Mouse (Mus musculus) liver, embryonic 16.5 days (tissue): ENCODE results near the gene Ankrd12. TPM values are rescaled to one million over a fixed set of nuclear protein-coding genes. Genes with fewer than 3 reads are reported as not detected.

Experiments
- ATAC-seq: fragments of 200-750 bp; cut with Nextera tagmentation; 2 replicates; pipeline ENCODE4 v1.8.0; 2017; ENCODE audit warnings: low read depth, mild to moderate bottlenecking, moderate number of reproducible peaks, moderate library complexity
- H3K27ac ChIP-seq: fragments of 300-500 bp; sonication (generic); 2 replicates; pipeline ENCODE4 v1.5.1; 2014; ENCODE audit warnings: mild to moderate bottlenecking, low read length
- H3K27me3 ChIP-seq: fragments of 300-500 bp; sonication (generic); 2 replicates; pipeline ENCODE4 v1.6.1; 2014; ENCODE audit warnings: low read depth, low read length, mixed read lengths; ENCODE audit not compliant: control insufficient read depth, insufficient read depth
- H3K36me3 ChIP-seq: fragments of 300-500 bp; sonication (generic); 2 replicates; pipeline ENCODE4 v1.6.1; 2014; ENCODE audit warnings: mild to moderate bottlenecking; ENCODE audit not compliant: control insufficient read depth, insufficient read depth
- H3K4me1 ChIP-seq: fragments of 300-500 bp; sonication (generic); 2 replicates; pipeline ENCODE4 v1.6.1; 2014; ENCODE audit warnings: low read depth, low read length, mixed read lengths; ENCODE audit not compliant: control insufficient read depth
- H3K4me2 ChIP-seq: fragments of 300-500 bp; sonication (generic); 2 replicates; pipeline ENCODE4 v1.6.1; 2014; ENCODE audit warnings: low read depth, low read length, mixed read lengths
- H3K4me3 ChIP-seq: fragments of 300-500 bp; sonication (generic); 2 replicates; pipeline ENCODE4 v1.5.1; 2014; ENCODE audit warnings: low read depth, mild to moderate bottlenecking, low read length
- H3K9ac ChIP-seq: fragments of 300-500 bp; sonication (generic); 2 replicates; pipeline ENCODE4 v1.6.1; 2014; ENCODE audit warnings: low read depth, low read length
- H3K9me3 ChIP-seq: fragments of 300-500 bp; sonication (generic); replicated peaks from 2 replicates; pipeline ENCODE4 v1.6.1; 2016; ENCODE audit warnings: low read length; ENCODE audit not compliant: control insufficient read depth
- WGBS: fragments of 180-500 bp; shearing (Covaris S2); extraction: QIAGEN DNeasy Blood & Tissue Kit; methylation state at CpG from one replicate; pipeline ENCODE4 v1.1.7; 2014; ENCODE audit not compliant: insufficient replicate concordance; 5-methylcytosine and 5-hydroxymethylcytosine counted together
- polyA plus RNA-seq: library from polyadenylated mRNA; unstranded; fragments of >200 nt; fragmentation: Nextera tagmentation; extraction: Ambion mirVana; gene quantifications from 2 replicates; pipeline ENCODE4 v1.2.1, GENCODE M21; 2015

The Ankrd12 gene
- polyA plus RNA-seq, 1 experiment from 2014 or later, result 9.1 TPM

GRCm38 (mm10) chr17:65952083-65952482 is 124.8 kb downstream of the Ankrd12 start:
- Histone ChIP-seq H3K27ac (no peak overlapping the region), H3K9ac (no peak overlapping the region), H3K4me3 (no peak overlapping the region), H3K4me1 (peaks cover 10% of the 10 kb centered on the region), H3K4me2 (no peak overlapping the region), H3K27me3 (no peaks in the 10 kb centered on the region), H3K9me3 (no peaks in the 10 kb centered on the region), H3K36me3 (no peaks in the 10 kb centered on the region)
- 69% methylated on average over 5 of the region's 5 CpGs for WGBS
- no peak for ATAC-seq

- ATAC-seq, result peak; percentile 97
- Histone ChIP-seq H3K9ac (peak within 1 kb of the TSS; percentile 92), H3K27ac (peak within 1 kb of the TSS; percentile 85), H3K9me3 (no peaks in the 10 kb centered on the region), H3K27me3 (no peaks in the 10 kb centered on the region), H3K4me2 (peak within 1 kb of the TSS; percentile 91), H3K4me1 (peaks cover 10% of the 10 kb centered on the region), H3K36me3 (no peaks in the 10 kb centered on the region), H3K4me3 (peak within 1 kb of the TSS; percentile 90)
- WGBS, result under 1% methylated on average over 86 of the region's 87 CpGs
Observed at GRCm38 (mm10) chr17:65950622-65951404, 126.1 kb downstream of the Ankrd12 start, which contains the start of gene Twsg1. Gene Twsg1 (minus strand): TSS chr17:65951226.

- no peak for ATAC-seq
- H3K27ac ChIP-seq, result peak overlapping the region; percentile 85
- H3K4me3 ChIP-seq, result peak overlapping the region; percentile 90
- H3K36me3 ChIP-seq, result no peaks in the 10 kb centered on the region
- H3K4me1 ChIP-seq, result peaks cover 10% of the 10 kb centered on the region
- no peaks in the 10 kb centered on the region for H3K27me3 ChIP-seq
- peak overlapping the region; percentile 91 for H3K4me2 ChIP-seq
- H3K9me3 ChIP-seq, result no peaks in the 10 kb centered on the region
- H3K9ac ChIP-seq, result peak overlapping the region; percentile 92
- 34% methylated on average over 7 of the region's 7 CpGs for WGBS
Observed at GRCm38 (mm10) chr17:65950183-65950582, 126.7 kb downstream of the Ankrd12 start.

GRCm38 (mm10) chr17:65947307-65947706 is 129.6 kb downstream of the Ankrd12 start:
- Histone ChIP-seq H3K4me3 (no peak overlapping the region), H3K27me3 (no peaks in the 10 kb centered on the region), H3K4me1 (peaks cover 10% of the 10 kb centered on the region), H3K4me2 (no peak overlapping the region), H3K9me3 (no peaks in the 10 kb centered on the region), H3K9ac (no peak overlapping the region), H3K36me3 (no peaks in the 10 kb centered on the region), H3K27ac (no peak overlapping the region)
- WGBS, result 86% methylated on average over 8 of the region's 8 CpGs
- ATAC-seq, result no peak

- Histone ChIP-seq H3K36me3 (no peaks in the 10 kb centered on the region), H3K27ac (no peak overlapping the region), H3K27me3 (no peaks in the 10 kb centered on the region), H3K4me3 (no peak overlapping the region), H3K9me3 (no peaks in the 10 kb centered on the region), H3K4me2 (no peak overlapping the region), H3K9ac (no peak overlapping the region), H3K4me1 (peaks cover 11% of the 10 kb centered on the region)
- 44% methylated on average over 2 of the region's 2 CpGs for whole genome bisulfite sequencing
- ATAC-seq, result no peak
Observed at GRCm38 (mm10) chr17:65945420-65945819, 131.5 kb downstream of the Ankrd12 start.

GRCm38 (mm10) chr17:65942394-65942793 is 134.5 kb downstream of the Ankrd12 start:
- no peak overlapping the region for H3K4me3 ChIP-seq
- peak; percentile 54; the same call in 1 of the 2 replicates for ATAC-seq
- H3K9me3 ChIP-seq, result no peaks in the 10 kb centered on the region
- no peak overlapping the region for H3K9ac ChIP-seq
- no peak overlapping the region for H3K4me2 ChIP-seq
- H3K36me3 ChIP-seq, result no peaks in the 10 kb centered on the region
- WGBS, result 65% methylated on average over 4 of the region's 4 CpGs
- no peaks in the 10 kb centered on the region for H3K27me3 ChIP-seq
- H3K4me1 ChIP-seq, result peaks cover 6% of the 10 kb centered on the region
- 0 out of 2 replicates have a peak overlapping the region, but pooled peaks have one; percentile 16 for H3K27ac ChIP-seq

- Histone ChIP-seq H3K9ac (no peak overlapping the region), H3K9me3 (no peaks in the 10 kb centered on the region), H3K36me3 (no peaks in the 10 kb centered on the region), H3K27me3 (no peaks in the 10 kb centered on the region), H3K27ac (no peak overlapping the region), H3K4me1 (peaks cover 6% of the 10 kb centered on the region), H3K4me2 (no peak overlapping the region), H3K4me3 (no peak overlapping the region)
- ATAC-seq, result no peak
- WGBS, result 66% methylated on average over 6 of the region's 6 CpGs
Observed at GRCm38 (mm10) chr17:65941275-65941674, 135.6 kb downstream of the Ankrd12 start.

- Histone ChIP-seq H3K9me3 (no peaks in the 10 kb centered on the region), H3K27ac (peak overlapping the region; percentile 18; the same call in 1 of the 2 replicates), H3K36me3 (no peaks in the 10 kb centered on the region), H3K9ac (no peak overlapping the region), H3K4me2 (peak overlapping the region; percentile 12; the same call in 1 of the 2 replicates), H3K4me1 (peaks cover 6% of the 10 kb centered on the region), H3K4me3 (no peak overlapping the region), H3K27me3 (no peaks in the 10 kb centered on the region)
- WGBS, result 75% methylated on average over 12 of the region's 12 CpGs
- no peak for ATAC-seq
Observed at GRCm38 (mm10) chr17:65940221-65940620, 136.7 kb downstream of the Ankrd12 start.

- Histone ChIP-seq H3K27ac (peak overlapping the region; percentile 54), H3K4me1 (peaks cover 6% of the 10 kb centered on the region), H3K4me2 (peak overlapping the region; percentile 12; the same call in 1 of the 2 replicates), H3K9me3 (no peaks in the 10 kb centered on the region), H3K9ac (no peak overlapping the region), H3K27me3 (no peaks in the 10 kb centered on the region), H3K4me3 (no peak overlapping the region), H3K36me3 (no peaks in the 10 kb centered on the region)
- peak; percentile 46; the same call in 1 of the 2 replicates for ATAC-seq
- 60% methylated on average over 14 of the region's 14 CpGs for WGBS
Observed at GRCm38 (mm10) chr17:65939461-65940192, 137.3 kb downstream of the Ankrd12 start.
